11 mouse cellular contexts compared by ENCODE assay signal in the genomic region with DNA sequence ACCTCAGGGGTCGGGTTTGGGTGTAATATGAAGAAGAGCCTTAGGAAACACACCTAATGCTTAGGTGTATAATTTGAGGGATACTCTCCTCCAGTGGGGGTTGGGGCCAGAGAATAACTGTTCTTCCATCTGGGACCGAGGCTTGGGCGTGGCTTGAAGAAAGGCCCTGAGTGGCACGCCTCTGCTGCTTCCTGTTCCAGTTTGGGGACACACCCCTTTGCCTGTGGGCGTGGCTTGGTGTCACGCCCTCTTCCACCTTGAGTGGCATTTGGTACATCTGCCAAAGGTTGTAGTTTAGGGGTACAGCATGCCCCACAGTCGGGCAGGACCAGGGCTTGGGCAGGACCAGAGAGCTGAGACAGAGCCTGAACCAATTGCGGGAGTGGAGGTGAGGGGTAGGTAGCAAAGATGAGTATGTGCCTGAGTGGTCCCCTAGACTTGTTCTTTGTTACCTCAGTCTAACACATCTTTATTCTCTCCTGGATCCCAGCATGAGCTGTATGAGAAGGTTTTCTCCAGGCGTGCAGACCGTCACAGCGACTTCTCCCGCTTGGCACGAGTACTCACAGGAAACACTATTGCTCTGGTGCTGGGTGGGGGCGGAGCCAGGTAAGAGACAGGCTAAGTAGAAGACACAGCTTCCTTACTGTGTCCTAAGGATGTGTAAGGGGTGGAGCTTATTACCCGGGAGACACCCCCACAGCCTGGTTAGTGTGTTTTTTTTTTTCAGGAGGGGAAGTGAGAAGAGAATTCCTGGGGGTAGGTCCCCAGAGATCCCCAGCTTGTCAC. TPM values are rescaled to one million over a fixed set of nuclear protein-coding genes. Genes with fewer than 3 reads are reported as not detected.
DNase-seq lines count a peak whose midpoint lies in the region; ATAC-seq and TF ChIP-seq lines count a peak whose summit lies in the region.
"Had no signal": no experiment of that assay in that cellular context is flagged by ENCODE, and none has a peak within 500 bp of the region (broad histone marks: within the 10 kb centered on the region; RNA-seq: fewer than 3 reads in every experiment).

No protein-coding gene starts in this region.

- no peak for TF ChIP-seq POLR2A in cerebellum, adult 2 months (IDR thresholded peaks at IDR 0.05; ENCODE audit: borderline replicate concordance, insufficient read depth, low read length)

- H3K4me3 ChIP-seq in heart, embryonic 11.5 days (ENCODE audit: low read depth, low read length) = no peak overlapping the region
- no peak overlapping the region for H3K4me3 ChIP-seq in midbrain, embryonic 13.5 days (replicated peaks)
- H3K4me3 ChIP-seq in cerebellum, adult 2 months (replicated peaks; ENCODE audit: insufficient read depth, low read depth, low read length) = no peak overlapping the region

- WGBS in heart, embryonic 11.5 days (ENCODE audit: insufficient replicate concordance) = 55% methylated on average over 15 of the region's 15 CpGs
- 70% methylated on average over 15 of the region's 15 CpGs for WGBS in midbrain, embryonic 13.5 days
- 67% methylated on average over 15 of the region's 15 CpGs for WGBS in cerebellum, adult 2 months

- no peak for DNase-seq in heart, postnatal 14 days
- peak; percentile 29 for DNase-seq in CD4-positive helper T cell, adult 2 months (ENCODE audit: low read depth, low spot score)
- DNase-seq in lung, postnatal 36 days = peak; percentile 31
- DNase-seq in cerebellum, adult 18-20 months = no peak
- DNase-seq in cerebellum, adult 2 months = no peak
- DNase-seq: cerebellum, postnatal 10 days; retina, postnatal 1 day had no signal

- no peak overlapping the region for H3K27ac ChIP-seq in heart, embryonic 11.5 days (ENCODE audit: low read depth, low read length)
- no peak overlapping the region for H3K27ac ChIP-seq in midbrain, embryonic 13.5 days
- H3K27ac ChIP-seq in cerebellum, adult 2 months (ENCODE audit: insufficient read depth, low read length) = no peak overlapping the region

- intact Hi-C loops in heart, postnatal 14 days (cut with DNase I) = no loop called here

- ATAC-seq in heart, embryonic 11.5 days (replicated peaks; ENCODE audit: insufficient number of reproducible peaks, low FRiP score, low TSS enrichment) = peak; percentile 58
- peak; percentile 89 for ATAC-seq in erythroblast, adult 5-6 weeks (replicated peaks; ENCODE audit: low FRiP score, poor library complexity, severe bottlenecking)
- ATAC-seq in midbrain, embryonic 13.5 days = no peak

- H3K27me3 ChIP-seq in heart, embryonic 11.5 days (ENCODE audit: control insufficient read depth, insufficient read depth, low read length) = no peaks in the 10 kb centered on the region
- H3K27me3 ChIP-seq in midbrain, embryonic 13.5 days = no peaks in the 10 kb centered on the region
- no peaks in the 10 kb centered on the region for H3K27me3 ChIP-seq in cerebellum, adult 2 months (ENCODE audit: control insufficient read depth, insufficient read depth, low read length)

- H3K4me1 ChIP-seq in heart, embryonic 11.5 days (ENCODE audit: control insufficient read depth, insufficient read depth, low read length) = no peaks in the 10 kb centered on the region
- no peaks in the 10 kb centered on the region for H3K4me1 ChIP-seq in midbrain, embryonic 13.5 days (replicated peaks)
- H3K4me1 ChIP-seq in cerebellum, adult 2 months (ENCODE audit: control insufficient read depth, insufficient read depth, low read length) = no peaks in the 10 kb centered on the region

- no peaks in the 10 kb centered on the region for H3K9me3 ChIP-seq in heart, embryonic 11.5 days (replicated peaks; ENCODE audit: control insufficient read depth, low read length)
- H3K9me3 ChIP-seq in midbrain, embryonic 13.5 days = no peaks in the 10 kb centered on the region

- TF ChIP-seq CTCF in cerebellum, adult 2 months (IDR thresholded peaks at IDR 0.05; ENCODE audit: borderline replicate concordance, insufficient read depth, low read depth, low read length) = no peak

- H3K4me2 ChIP-seq in heart, embryonic 11.5 days = no peak overlapping the region
- H3K4me2 ChIP-seq in midbrain, embryonic 13.5 days (replicated peaks) = no peak overlapping the region

- H3K36me3 ChIP-seq in heart, embryonic 11.5 days (ENCODE audit: control insufficient read depth, insufficient read depth, low read length) = peaks cover 8% of the 10 kb centered on the region
- peaks cover 87% of the 10 kb centered on the region for H3K36me3 ChIP-seq in midbrain, embryonic 13.5 days

- no peak overlapping the region for H3K9ac ChIP-seq in heart, embryonic 11.5 days (ENCODE audit: low read depth, low read length)
- H3K9ac ChIP-seq in midbrain, embryonic 13.5 days (replicated peaks) = no peak overlapping the region

RNA-seq across cellular contexts. Expression of a gene that starts 21.1 kb away (rescaled TPM):
- 14.0 and 15.9 TPM in 2 replicates for polyA plus RNA-seq in heart, embryonic 11.5 days (2014; fragmentation: Nextera tagmentation; extraction: Ambion mirVana)
- total RNA-seq in heart, postnatal 14 days (2021) = 10 to 100 TPM; 12.3 to 14.0 TPM
- 40.9 and 43.5 TPM in 2 replicates for total RNA-seq in erythroblast, adult 5-6 weeks (2015; ENCODE audit: low replicate concordance)
- total RNA-seq in erythroblast, adult 5-6 weeks (2017; ENCODE audit: low replicate concordance) = 61.4 and 77.4 TPM in 2 replicates
- 33.0 and 34.1 TPM in 2 replicates for polyA plus RNA-seq in midbrain, embryonic 13.5 days (2015; fragmentation: Nextera tagmentation; extraction: Ambion mirVana)
- polyA plus RNA-seq in cerebellum, adult 2 months (2012; rRNA removed) = 80.0 and 83.9 TPM in 2 replicates

RNA-seq across cellular contexts. Expression of a gene that starts 31.5 kb away (rescaled TPM):
- 3.9 and 5.1 TPM in 2 replicates for polyA plus RNA-seq in heart, embryonic 11.5 days (2014; fragmentation: Nextera tagmentation; extraction: Ambion mirVana)
- under 1 TPM; 0.43 to 0.51 TPM for total RNA-seq in heart, postnatal 14 days (2021)
- not detected in 2 replicates for total RNA-seq in erythroblast, adult 5-6 weeks (2015; ENCODE audit: low replicate concordance)
- total RNA-seq in erythroblast, adult 5-6 weeks (2017; ENCODE audit: low replicate concordance) = not detected in 2 replicates
- 1.1 and 1.3 TPM in 2 replicates for polyA plus RNA-seq in midbrain, embryonic 13.5 days (2015; fragmentation: Nextera tagmentation; extraction: Ambion mirVana)
- polyA plus RNA-seq in cerebellum, adult 2 months (2012; rRNA removed) = 0.28 and 0.30 TPM in 2 replicates
- total RNA-seq: layer of hippocampus, postnatal 10 days had no signal

RNA-seq across cellular contexts. Expression of a gene that starts 36.0 kb away (rescaled TPM):
- polyA plus RNA-seq in heart, embryonic 11.5 days (2014; fragmentation: Nextera tagmentation; extraction: Ambion mirVana) = 31.3 and 48.1 TPM in 2 replicates
- total RNA-seq in heart, postnatal 14 days (2021) = 10 to 100 TPM; 23.8 to 26.4 TPM
- 20.2 and 33.6 TPM in 2 replicates for total RNA-seq in erythroblast, adult 5-6 weeks (2015; ENCODE audit: low replicate concordance)
- 32.5 and 75.4 TPM in 2 replicates for total RNA-seq in erythroblast, adult 5-6 weeks (2017; ENCODE audit: low replicate concordance)
- 93.4 and 99.6 TPM in 2 replicates for polyA plus RNA-seq in midbrain, embryonic 13.5 days (2015; fragmentation: Nextera tagmentation; extraction: Ambion mirVana)
- 295 and 322 TPM in 2 replicates for polyA plus RNA-seq in cerebellum, adult 2 months (2012; rRNA removed)

RNA-seq across cellular contexts. Expression of a gene that starts 43.3 kb away (rescaled TPM):
- polyA plus RNA-seq in heart, embryonic 11.5 days (2014; fragmentation: Nextera tagmentation; extraction: Ambion mirVana) = 11.5 and 19.7 TPM in 2 replicates
- total RNA-seq in heart, postnatal 14 days (2021) = 10 to 100 TPM; 25.1 to 26.3 TPM
- 2.1 and 3.8 TPM in 2 replicates for total RNA-seq in erythroblast, adult 5-6 weeks (2015; ENCODE audit: low replicate concordance)
- 0.17 and 1.1 TPM in 2 replicates for total RNA-seq in erythroblast, adult 5-6 weeks (2017; ENCODE audit: low replicate concordance)
- 85.1 and 90.0 TPM in 2 replicates for polyA plus RNA-seq in midbrain, embryonic 13.5 days (2015; fragmentation: Nextera tagmentation; extraction: Ambion mirVana)
- 47.2 and 49.6 TPM in 2 replicates for polyA plus RNA-seq in cerebellum, adult 2 months (2012; rRNA removed)

RNA-seq across cellular contexts. Expression of a gene that starts 50.8 kb away (rescaled TPM):
- polyA plus RNA-seq in heart, embryonic 11.5 days (2014; fragmentation: Nextera tagmentation; extraction: Ambion mirVana) = 1.6 TPM in 2 replicates
- 1 to 10 TPM in 1 of 2 experiments, under 1 TPM in 1; 0.37 to 1.8 TPM for total RNA-seq in heart, postnatal 14 days (2021)
- not detected in 2 replicates for total RNA-seq in erythroblast, adult 5-6 weeks (2015; ENCODE audit: low replicate concordance)
- total RNA-seq in erythroblast, adult 5-6 weeks (2017; ENCODE audit: low replicate concordance) = 0.28 TPM in 1 of 2 replicates, not detected in the other
- polyA plus RNA-seq in midbrain, embryonic 13.5 days (2015; fragmentation: Nextera tagmentation; extraction: Ambion mirVana) = 30.4 and 35.6 TPM in 2 replicates
- 31.4 and 32.1 TPM in 2 replicates for polyA plus RNA-seq in cerebellum, adult 2 months (2012; rRNA removed)

Comparison
In these comparisons a context has a peak if more than half of its experiments do, and no peak if none do; other contexts are left out.
1. DNase-seq: peak in CD4-positive helper T cell, adult 2 months (single experiment) and lung, postnatal 36 days (single experiment); none in heart, postnatal 14 days (0 of 2), cerebellum, adult 18-20 months (0 of 2) and cerebellum, adult 2 months (0 of 2).